Mouse (Mus musculus): ENCODE measurements around the gene Snrnp27.

Gene Snrnp27

GRCm38 (mm10) chr6:86683872-86684654, at the start of gene Snrnp27:
Gene Snrnp27, minus strand, starts transcription at chr6:86684522.
- in situ Hi-C loops (cut with MboI; ENCODE audit: low pct_unique_long_range_greater_than_20kb in 1 of 2, low sequenced_read_pairs in 2 of 2, unreplicated experiment in 1 of 2), result no loop called here

GRCm38 (mm10) chr6:86733183-86733876, 49.0 kb upstream of the Snrnp27 start, which contains the start of gene Gmcl1:
Gene Gmcl1, minus strand, starts transcription at chr6:86733383.
- in situ Hi-C loops (cut with MboI; ENCODE audit: low pct_unique_long_range_greater_than_20kb in 1 of 2, low sequenced_read_pairs in 2 of 2, unreplicated experiment in 1 of 2), result no loop called here

DNA sequence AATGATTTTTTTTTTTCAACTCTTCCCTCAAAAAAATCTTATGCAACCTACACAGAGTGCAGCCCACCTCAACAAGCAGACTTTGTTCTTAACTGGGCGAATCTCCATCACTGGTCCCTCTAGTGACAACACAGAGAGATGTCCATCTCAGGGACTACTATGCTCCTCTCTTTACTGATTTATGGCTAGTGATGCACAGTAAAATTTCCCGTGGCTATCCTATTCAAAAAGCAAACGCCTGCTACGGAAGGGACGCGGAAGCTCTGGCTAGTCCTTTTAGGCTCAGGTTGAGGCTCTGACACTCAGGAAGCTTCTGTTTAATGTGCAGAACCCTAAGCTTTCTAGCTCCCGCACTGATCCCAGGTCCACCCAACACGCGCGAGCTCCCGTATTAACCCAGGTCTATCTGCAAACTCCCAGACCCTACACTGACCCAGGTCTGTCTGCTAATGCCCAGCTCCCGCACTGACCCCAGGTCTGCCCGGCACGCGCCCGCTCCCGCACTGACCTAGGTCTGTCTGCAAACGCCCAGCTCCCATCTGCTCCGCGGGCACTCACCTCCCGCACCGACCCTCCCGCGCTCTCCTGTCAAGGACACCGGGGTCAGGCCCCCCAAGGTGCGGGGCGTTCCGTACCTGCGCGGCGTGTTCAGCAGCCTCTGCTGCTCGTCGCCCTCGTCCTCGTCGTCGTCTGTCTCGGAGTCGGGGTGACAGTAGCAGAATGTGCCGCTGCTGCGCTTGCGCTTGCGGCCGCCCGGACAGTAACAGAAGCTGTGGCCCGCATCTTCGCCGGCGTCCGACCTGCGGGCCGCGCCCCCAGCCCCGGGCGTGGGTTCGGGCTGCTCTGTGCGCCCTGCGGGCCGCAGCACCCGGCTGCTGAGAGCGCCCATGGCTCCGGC, 48.2 kb upstream of the Snrnp27 start:
- in situ Hi-C loops (cut with MboI; ENCODE audit: low pct_unique_long_range_greater_than_20kb in 1 of 2, low sequenced_read_pairs in 2 of 2, unreplicated experiment in 1 of 2), result no loop called here

GRCm38 (mm10) chr6:86728711-86729110, 44.4 kb upstream of the Snrnp27 start:
- in situ Hi-C loops (cut with MboI; ENCODE audit: low pct_unique_long_range_greater_than_20kb in 1 of 2, low sequenced_read_pairs in 2 of 2, unreplicated experiment in 1 of 2), result no loop called here

DNA sequence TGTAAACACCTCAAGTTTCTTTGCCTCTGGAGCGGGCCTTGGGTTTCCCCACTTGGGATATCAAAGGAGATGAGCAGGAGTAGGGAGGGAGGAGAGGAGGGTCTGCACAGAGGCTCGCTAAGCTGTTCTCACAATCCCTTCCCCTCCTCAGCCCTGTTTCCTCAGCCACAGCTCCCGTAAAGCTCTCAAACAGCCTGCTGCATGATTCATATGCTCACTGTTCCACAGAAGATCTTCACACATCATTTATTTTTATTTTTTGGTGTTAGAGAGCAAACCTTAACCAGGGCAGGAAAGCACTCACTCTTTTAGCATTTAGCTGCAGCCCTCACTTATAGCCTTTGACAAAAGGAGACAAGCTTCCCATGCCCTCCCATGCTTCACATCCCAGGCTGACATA, 37.7 kb upstream of the Snrnp27 start:
- in situ Hi-C loops (cut with MboI; ENCODE audit: low pct_unique_long_range_greater_than_20kb in 1 of 2, low sequenced_read_pairs in 2 of 2, unreplicated experiment in 1 of 2), result no loop called here

DNA sequence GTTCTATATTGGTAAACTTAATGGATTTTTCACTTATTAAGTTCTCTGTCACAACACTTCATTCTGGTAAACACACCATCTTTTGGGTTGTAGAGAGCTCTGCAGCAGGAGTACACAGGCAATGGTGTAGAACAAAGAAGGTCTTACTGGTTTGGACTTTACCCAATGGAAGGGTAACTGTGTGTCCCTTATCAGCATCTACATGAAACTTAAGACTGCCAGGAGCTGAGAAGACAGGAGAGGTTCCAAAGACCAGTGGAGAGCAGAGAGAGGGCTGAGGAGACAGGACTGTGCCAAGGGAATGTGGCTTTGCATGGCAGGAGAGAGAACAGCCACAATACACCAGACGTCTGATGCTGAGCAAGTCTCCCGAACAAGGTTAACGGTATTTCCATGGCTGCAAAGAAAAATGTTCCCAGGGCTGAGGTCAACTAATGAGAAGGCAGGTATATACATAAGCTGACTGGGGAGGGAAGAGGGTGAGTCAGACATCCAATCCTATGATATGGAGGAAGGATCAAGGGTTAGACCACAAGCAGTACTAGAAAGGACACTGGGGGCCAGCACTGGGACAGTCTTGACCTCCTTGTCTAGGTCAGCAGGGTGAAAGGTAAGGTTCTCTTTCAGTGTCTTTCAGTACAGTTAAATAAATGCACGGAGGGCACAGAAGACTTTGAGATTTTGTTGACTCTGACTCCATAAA, 23.9 kb upstream of the Snrnp27 start:
- in situ Hi-C loops (cut with MboI; ENCODE audit: low pct_unique_long_range_greater_than_20kb in 1 of 2, low sequenced_read_pairs in 2 of 2, unreplicated experiment in 1 of 2), result no loop called here

- in situ Hi-C loops (cut with MboI; ENCODE audit: low pct_unique_long_range_greater_than_20kb in 1 of 2, low sequenced_read_pairs in 2 of 2, unreplicated experiment in 1 of 2), result no loop called here
These were observed 18.3 kb upstream of the Snrnp27 start for GRCm38 (mm10) chr6:86702577-86702976.

- in situ Hi-C loops (cut with MboI; ENCODE audit: low pct_unique_long_range_greater_than_20kb in 1 of 2, low sequenced_read_pairs in 2 of 2, unreplicated experiment in 1 of 2), result no loop called here
These were observed 13.6 kb upstream of the Snrnp27 start for GRCm38 (mm10) chr6:86697903-86698302.

DNA sequence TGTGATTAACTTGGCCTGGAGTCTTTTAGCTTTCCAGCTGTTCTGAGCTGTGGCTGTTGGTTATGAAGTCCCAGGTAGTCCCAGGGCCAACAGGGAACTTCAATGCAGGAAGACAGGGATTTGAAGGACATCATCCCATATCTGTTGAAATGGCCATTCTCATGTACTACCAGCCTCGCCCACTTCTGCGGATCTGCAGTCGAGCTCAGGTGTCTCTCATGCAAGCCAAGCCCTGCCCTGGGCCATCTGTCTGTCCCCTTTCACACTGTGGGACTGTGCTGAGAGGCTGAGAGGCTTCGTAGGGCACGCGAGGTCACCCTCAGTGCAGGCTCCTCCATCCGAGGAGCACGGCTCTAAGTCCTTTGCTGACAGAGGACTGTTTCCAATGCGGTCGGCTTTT, 11.9 kb upstream of the Snrnp27 start:
- in situ Hi-C loops (cut with MboI; ENCODE audit: low pct_unique_long_range_greater_than_20kb in 1 of 2, low sequenced_read_pairs in 2 of 2, unreplicated experiment in 1 of 2), result no loop called here

DNA sequence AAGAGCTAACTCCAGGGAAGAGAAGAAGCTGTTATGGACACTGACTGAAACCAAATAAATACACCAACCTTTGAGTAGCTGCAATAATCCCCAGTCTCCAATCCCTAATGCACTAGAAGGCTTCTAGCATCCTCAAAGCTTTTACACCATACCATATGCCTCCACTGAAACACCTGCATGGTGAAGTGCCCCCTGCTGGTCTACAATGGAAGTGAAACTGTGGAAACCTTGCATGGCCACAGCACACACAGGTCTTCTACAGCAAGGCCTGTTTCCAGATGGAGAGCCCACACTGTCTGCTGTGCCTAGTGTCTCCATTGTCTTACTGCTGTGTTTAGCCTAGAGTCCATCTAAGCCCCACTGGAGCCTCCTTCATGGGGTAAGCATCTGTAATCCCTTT, 10.1 kb upstream of the Snrnp27 start:
- in situ Hi-C loops (cut with MboI; ENCODE audit: low pct_unique_long_range_greater_than_20kb in 1 of 2, low sequenced_read_pairs in 2 of 2, unreplicated experiment in 1 of 2), result no loop called here

DNA sequence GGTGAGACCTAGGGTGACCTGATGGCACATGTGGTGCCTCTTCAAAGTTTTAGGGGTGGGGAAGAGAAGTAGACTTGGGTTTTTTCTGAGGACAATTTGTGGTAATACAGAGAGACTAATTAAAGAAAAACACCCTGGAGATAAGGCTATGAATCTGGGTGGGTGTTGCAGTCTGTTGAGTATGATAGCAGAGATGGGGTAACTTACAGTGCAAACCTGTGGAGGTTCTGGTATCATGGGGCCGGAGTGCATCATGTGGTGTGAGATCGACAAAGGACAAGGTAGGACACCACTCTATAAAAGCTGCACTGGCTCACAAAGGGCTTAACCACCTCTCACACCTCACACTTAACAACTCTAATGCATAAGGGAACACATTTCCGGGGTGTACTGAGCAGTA, 5.3 kb upstream of the Snrnp27 start:
- in situ Hi-C loops (cut with MboI; ENCODE audit: low pct_unique_long_range_greater_than_20kb in 1 of 2, low sequenced_read_pairs in 2 of 2, unreplicated experiment in 1 of 2), result no loop called here

GRCm38 (mm10) chr6:86686971-86687370, 2.6 kb upstream of the Snrnp27 start:
- in situ Hi-C loops (cut with MboI; ENCODE audit: low pct_unique_long_range_greater_than_20kb in 1 of 2, low sequenced_read_pairs in 2 of 2, unreplicated experiment in 1 of 2), result no loop called here

- in situ Hi-C loops (cut with MboI; ENCODE audit: low pct_unique_long_range_greater_than_20kb in 1 of 2, low sequenced_read_pairs in 2 of 2, unreplicated experiment in 1 of 2), result no loop called here
These were observed 311 bp upstream of the Snrnp27 start for GRCm38 (mm10) chr6:86684655-86685011.

DNA sequence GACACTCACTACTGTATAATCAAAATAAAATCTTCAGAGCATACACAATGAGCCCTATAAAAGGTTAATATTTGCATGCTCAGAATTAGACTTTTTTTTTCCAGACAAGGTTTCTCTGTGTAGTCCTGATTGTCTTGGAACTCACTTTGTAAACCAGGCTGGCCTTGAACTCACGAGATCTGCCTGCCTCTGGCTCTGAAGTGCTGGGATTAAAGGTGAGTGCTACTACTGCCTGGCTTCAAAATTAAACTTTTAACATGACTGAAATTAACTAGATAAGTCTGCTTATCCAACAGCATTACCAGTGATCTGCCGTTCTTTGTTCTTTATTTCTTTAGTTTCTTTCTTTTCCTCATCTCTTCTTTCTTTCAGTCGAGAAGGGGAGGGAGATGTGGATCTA, 3.0 kb downstream of the Snrnp27 start:
- in situ Hi-C loops (cut with MboI; ENCODE audit: low pct_unique_long_range_greater_than_20kb in 1 of 2, low sequenced_read_pairs in 2 of 2, unreplicated experiment in 1 of 2), result no loop called here

GRCm38 (mm10) chr6:86678341-86678740, 6.0 kb downstream of the Snrnp27 start:
- in situ Hi-C loops (cut with MboI; ENCODE audit: low pct_unique_long_range_greater_than_20kb in 1 of 2, low sequenced_read_pairs in 2 of 2, unreplicated experiment in 1 of 2), result loop anchor here in 1 of 2 experiments (5.0 to 10.0 kb wide), 2 partner anchors 91 to 134 kb away; no protein-coding TSS in a partner anchor

GRCm38 (mm10) chr6:86670873-86671272, 13.4 kb downstream of the Snrnp27 start:
- in situ Hi-C loops (cut with MboI; ENCODE audit: low pct_unique_long_range_greater_than_20kb in 1 of 2, low sequenced_read_pairs in 2 of 2, unreplicated experiment in 1 of 2), result loop anchor here in 1 of 2 experiments (10.0 kb wide), 1 partner anchor 126 kb away; no protein-coding TSS in a partner anchor

DNA sequence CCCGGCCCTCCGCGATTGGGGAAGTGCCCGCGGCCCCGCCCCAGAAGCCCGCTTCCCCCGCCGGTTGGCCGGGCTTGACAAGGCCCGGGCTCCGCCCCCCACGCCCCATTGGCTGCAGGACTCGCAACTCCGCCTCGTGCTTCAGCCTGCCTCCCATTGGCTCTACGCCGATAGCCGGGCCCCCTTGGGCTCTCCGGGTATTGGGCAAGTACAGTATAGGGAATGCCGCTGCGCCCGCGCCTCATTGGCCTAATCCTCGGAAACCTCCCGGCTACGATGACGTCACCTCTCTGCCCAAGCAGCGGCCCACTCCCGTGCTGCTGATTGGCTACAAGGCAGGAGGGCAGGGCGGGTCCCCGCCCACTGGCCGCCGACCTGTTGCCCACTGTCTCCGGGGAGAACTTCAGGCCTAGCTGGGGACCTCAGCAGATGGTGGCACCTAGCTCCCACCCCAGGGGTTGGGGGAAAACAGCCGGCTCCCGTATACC, 15.0 kb downstream of the Snrnp27 start:
- in situ Hi-C loops (cut with MboI; ENCODE audit: low pct_unique_long_range_greater_than_20kb in 1 of 2, low sequenced_read_pairs in 2 of 2, unreplicated experiment in 1 of 2), result no loop called here

GRCm38 (mm10) chr6:86668580-86669239, 15.6 kb downstream of the Snrnp27 start, which contains the start of gene Mxd1:
Gene Mxd1, minus strand, starts transcription at chr6:86669161.
- in situ Hi-C loops (cut with MboI; ENCODE audit: low pct_unique_long_range_greater_than_20kb in 1 of 2, low sequenced_read_pairs in 2 of 2, unreplicated experiment in 1 of 2), result no loop called here
